Mouse (Mus musculus) hindbrain, embryonic 16.5 days (tissue): ENCODE results near the gene Smtn. TPM values are rescaled to one million over a fixed set of nuclear protein-coding genes. Genes with fewer than 3 reads are reported as not detected.

ENCODE experiments used
- ATAC-seq: fragments of 200-750 bp; cut with Nextera tagmentation; 2 replicates; pipeline ENCODE4 v1.8.0; 2017; ENCODE audit warnings: moderate TSS enrichment, moderate library complexity
- H3K27ac ChIP-seq: fragments of 300-500 bp; sonication (generic); 2 replicates; pipeline ENCODE4 v1.5.1; 2014; ENCODE audit warnings: low read depth, mild to moderate bottlenecking, control low read depth, low read length, moderate library complexity
- H3K27me3 ChIP-seq: fragments of 300-500 bp; sonication (generic); replicated peaks from 2 replicates; pipeline ENCODE4 v1.6.1; 2014; ENCODE audit warnings: low read length; ENCODE audit not compliant: control insufficient read depth, insufficient read depth
- H3K36me3 ChIP-seq: fragments of 300-500 bp; sonication (generic); 2 replicates; pipeline ENCODE4 v1.6.1; 2014; ENCODE audit warnings: mild to moderate bottlenecking, low read length, moderate library complexity, mixed read lengths; ENCODE audit not compliant: control insufficient read depth, insufficient read depth
- H3K4me1 ChIP-seq: fragments of 300-500 bp; sonication (generic); 2 replicates; pipeline ENCODE4 v1.6.1; 2014; ENCODE audit warnings: low read depth, low read length; ENCODE audit not compliant: control insufficient read depth, insufficient read depth
- H3K4me2 ChIP-seq: fragments of 300-500 bp; sonication (generic); 2 replicates; pipeline ENCODE4 v1.6.1; 2014; ENCODE audit warnings: mild to moderate bottlenecking, low read length, control low read depth, moderate library complexity
- H3K4me3 ChIP-seq: fragments of 300-500 bp; sonication (generic); 2 replicates; pipeline ENCODE4 v1.5.1; 2014; ENCODE audit warnings: mild to moderate bottlenecking, low read length, control low read depth, moderate library complexity
- H3K9ac ChIP-seq: fragments of 300-500 bp; sonication (generic); 2 replicates; pipeline ENCODE4 v1.6.1; 2014; ENCODE audit warnings: low read depth, mild to moderate bottlenecking, control low read depth, low read length, moderate library complexity
- H3K9me3 ChIP-seq: fragments of 300-500 bp; sonication (generic); 2 replicates; pipeline ENCODE4 v1.6.1; 2014; ENCODE audit warnings: mild to moderate bottlenecking, low read length, moderate library complexity; ENCODE audit not compliant: control insufficient read depth
- WGBS: fragments of 180-500 bp; shearing (Covaris S2); extraction: QIAGEN DNeasy Blood & Tissue Kit; methylation state at CpG from one replicate; pipeline ENCODE4 v1.1.7; 2014; 5-methylcytosine and 5-hydroxymethylcytosine counted together
- polyA plus RNA-seq: library from polyadenylated mRNA; unstranded; fragments of >200 nt; fragmentation: Nextera tagmentation; extraction: Ambion mirVana; gene quantifications from 2 replicates; pipeline ENCODE4 v1.2.1, GENCODE M21; 2015

The Smtn gene
- polyA plus RNA-seq, 1 experiment from 2014 or later = 15.2 TPM

GRCm38 (mm10) chr11:3471448-3471850, 69.0 kb downstream of the Smtn start:
- no peak for ATAC-seq
- Histone ChIP-seq H3K4me2 (no peak overlapping the region), H3K4me3 (no peak overlapping the region), H3K9me3 (no peaks in the 10 kb centered on the region), H3K36me3 (no peaks in the 10 kb centered on the region), H3K27ac (no peak overlapping the region), H3K4me1 (no peaks in the 10 kb centered on the region), H3K9ac (no peak overlapping the region), H3K27me3 (no peaks in the 10 kb centered on the region)
- WGBS = 25% methylated on average over 11 of the region's 11 CpGs

Other genes with a start within 250 kb of the Smtn start
- 30.8 and 36.1 TPM in 2 replicates for gene Pik3ip1, start 210.2 kb downstream of the Smtn start, polyA plus RNA-seq
- 159 and 164 TPM in 2 replicates for gene Limk2, start 131.4 kb downstream of the Smtn start, polyA plus RNA-seq
- 43.0 and 46.2 TPM in 2 replicates for gene Rnf185, start 88.2 kb downstream of the Smtn start, polyA plus RNA-seq
- 4.0 and 9.2 TPM in 2 replicates for gene Pla2g3, start 52.3 kb downstream of the Smtn start, polyA plus RNA-seq
- 12.5 and 13.9 TPM in 2 replicates for gene Inpp5j, start 35.8 kb downstream of the Smtn start, polyA plus RNA-seq
- 176 and 225 TPM in 2 replicates for gene Selenom, start 25.9 kb downstream of the Smtn start, polyA plus RNA-seq
- 25.9 and 31.0 TPM in 2 replicates for gene Morc2a, start 108.6 kb upstream of the Smtn start, polyA plus RNA-seq